Mouse (Mus musculus) forebrain, embryonic 11.5 days (tissue): ENCODE results near the gene Nom1. TPM values are rescaled to one million over a fixed set of nuclear protein-coding genes. Genes with fewer than 3 reads are reported as not detected.

Source experiments
- ATAC-seq: fragments of 200-750 bp; cut with Nextera tagmentation; replicated peaks from 2 replicates; pipeline ENCODE4 v1.8.0; 2017; ENCODE audit warnings: moderate TSS enrichment; ENCODE audit not compliant: low FRiP score
- DNase-seq: peaks from one replicate; pipeline ENCODE4 v3.0.0-alpha.2; 2017; ENCODE audit warnings: low spot score
- H3K27ac ChIP-seq: fragments of 300-500 bp; sonication (generic); 2 replicates; pipeline ENCODE4 v1.5.1; 2014; ENCODE audit warnings: low read depth, low read length
- H3K27me3 ChIP-seq: fragments of 300-500 bp; sonication (generic); 2 replicates; pipeline ENCODE4 v1.6.1; 2014; ENCODE audit warnings: mild to moderate bottlenecking, low read length, mixed read lengths; ENCODE audit not compliant: control insufficient read depth, insufficient read depth
- H3K36me3 ChIP-seq: fragments of 300-500 bp; sonication (generic); 2 replicates; pipeline ENCODE4 v1.6.1; 2014; ENCODE audit warnings: mild to moderate bottlenecking, low read length, moderate library complexity, mixed read lengths; ENCODE audit not compliant: control insufficient read depth, insufficient read depth
- H3K4me1 ChIP-seq: fragments of 300-500 bp; sonication (generic); replicated peaks from 2 replicates; pipeline ENCODE4 v1.6.1; 2014; ENCODE audit warnings: low read length, mixed read lengths; ENCODE audit not compliant: control insufficient read depth, insufficient read depth
- H3K4me2 ChIP-seq: fragments of 300-500 bp; sonication (generic); 2 replicates; pipeline ENCODE4 v1.6.1; 2014; ENCODE audit warnings: low read depth, mild to moderate bottlenecking, low read length, moderate library complexity, mixed read lengths; ENCODE audit not compliant: severe bottlenecking
- H3K4me3 ChIP-seq: fragments of 300-500 bp; sonication (generic); 2 replicates; pipeline ENCODE4 v1.5.1; 2014; ENCODE audit warnings: low read depth, low read length
- H3K9ac ChIP-seq: fragments of 300-500 bp; sonication (generic); 2 replicates; pipeline ENCODE4 v1.6.1; 2014; ENCODE audit warnings: low read length
- H3K9me3 ChIP-seq: fragments of 300-500 bp; sonication (generic); 2 replicates; pipeline ENCODE4 v1.6.1; 2016; ENCODE audit warnings: low read length, mixed read lengths; ENCODE audit not compliant: control insufficient read depth
- WGBS: fragments of 180-500 bp; shearing (Covaris S2); extraction: QIAGEN DNeasy Blood & Tissue Kit; methylation state at CpG from one replicate; pipeline ENCODE4 v1.1.7; 2014; 5-methylcytosine and 5-hydroxymethylcytosine counted together
- polyA plus RNA-seq: library from polyadenylated mRNA; unstranded; fragments of >200 nt; fragmentation: Nextera tagmentation; extraction: Ambion mirVana; gene quantifications from 2 replicates; pipeline ENCODE4 v1.2.1, GENCODE M21; 2014

The Nom1 gene
- polyA plus RNA-seq, 1 experiment from 2014 or later, result 34.9 TPM

- peaks cover 73% of the 10 kb centered on the region for H3K27me3 ChIP-seq
- H3K4me1 ChIP-seq, result peaks cover 4% of the 10 kb centered on the region; the same call in 1 of the 2 replicates
- H3K9me3 ChIP-seq, result no peaks in the 10 kb centered on the region
- no peaks in the 10 kb centered on the region for H3K36me3 ChIP-seq
- no peak overlapping the region for H3K27ac ChIP-seq
- ATAC-seq (no peak), DNase-seq (no peak)
- WGBS, result 2% methylated on average over 17 of the region's 17 CpGs
- H3K4me3 ChIP-seq, result peak overlapping the region; percentile 35
- peak overlapping the region; percentile 62; the same call in 1 of the 2 replicates for H3K4me2 ChIP-seq
- H3K9ac ChIP-seq, result no peak overlapping the region
Observed at GRCm38 (mm10) chr5:29468351-29469065, 34.0 kb downstream of the Nom1 start.

DNA sequence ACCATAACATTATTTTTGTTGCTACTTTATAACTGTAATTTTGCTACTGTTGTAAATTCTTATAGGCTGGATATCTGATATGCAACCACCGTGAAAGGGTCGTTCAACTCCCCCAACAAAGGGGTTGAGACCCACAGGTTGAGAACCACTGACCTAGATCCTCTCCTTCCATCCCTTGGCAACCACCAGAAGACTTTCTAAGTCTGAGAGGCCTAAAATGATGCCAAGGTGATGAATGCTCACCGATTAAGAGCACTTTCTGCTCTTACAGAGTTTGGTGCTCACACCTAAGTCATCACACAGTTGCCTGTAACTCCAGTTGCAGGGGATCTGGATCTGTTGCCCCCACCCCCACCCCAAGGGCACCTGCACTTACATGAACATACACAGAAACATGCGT, 35.0 kb downstream of the Nom1 start:
- Histone ChIP-seq H3K9ac (no peak overlapping the region), H3K4me3 (no peak overlapping the region), H3K27ac (no peak overlapping the region), H3K4me1 (peaks cover 4% of the 10 kb centered on the region; the same call in 1 of the 2 replicates), H3K27me3 (peaks cover 83% of the 10 kb centered on the region), H3K4me2 (no peak overlapping the region), H3K36me3 (no peaks in the 10 kb centered on the region), H3K9me3 (no peaks in the 10 kb centered on the region)
- DNase-seq (no peak), ATAC-seq (no peak)
- WGBS, result 2% methylated on average over 4 of the region's 4 CpGs

DNA sequence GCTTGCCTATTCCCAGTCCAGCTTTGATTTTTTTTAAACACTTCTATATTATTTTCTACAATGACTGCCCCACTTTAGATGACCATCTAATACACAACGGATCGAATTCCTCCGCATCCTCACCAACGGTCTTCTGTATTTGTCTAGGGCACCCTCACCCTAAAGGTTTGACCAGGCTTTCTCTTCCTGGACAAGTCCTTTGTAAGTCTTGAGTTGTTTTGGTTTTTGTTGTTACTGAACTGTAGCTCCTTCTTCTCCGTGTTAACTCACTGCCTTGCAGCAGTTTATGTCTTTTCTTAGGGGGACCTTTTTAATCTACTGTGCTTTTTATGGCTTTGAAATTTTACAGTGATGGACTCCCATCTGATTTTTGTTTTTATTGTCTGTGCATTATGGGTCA, 35.8 kb downstream of the Nom1 start:
- no peak overlapping the region for H3K27ac ChIP-seq

DNA sequence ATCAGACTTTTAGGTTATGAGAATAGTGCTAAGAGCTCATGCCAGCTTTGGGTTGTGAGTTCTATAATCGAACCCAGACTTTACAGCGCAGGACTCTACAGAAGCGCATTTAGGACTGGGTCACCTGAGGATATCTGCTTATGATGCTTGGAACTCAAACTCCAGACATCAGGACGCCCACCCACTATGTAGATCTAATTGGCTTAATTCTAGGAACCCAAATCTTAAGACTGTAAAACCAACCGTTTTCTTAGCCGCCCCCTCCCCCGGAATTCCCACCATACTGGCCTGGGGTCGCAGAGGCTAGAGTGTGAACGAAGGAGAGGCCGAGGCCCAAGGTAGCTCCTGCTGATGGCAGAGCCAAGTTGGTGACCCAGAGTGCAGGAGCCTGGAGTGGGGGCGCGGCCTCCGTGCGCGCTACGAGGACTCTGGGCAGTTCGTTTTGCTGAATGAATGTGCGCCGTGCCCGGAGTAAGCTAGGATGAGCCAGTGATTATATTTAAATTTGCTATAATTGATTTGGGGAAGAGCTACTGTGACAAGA, 36.5 kb downstream of the Nom1 start:
- Histone ChIP-seq H3K4me2 (no peak overlapping the region), H3K27ac (no peak overlapping the region), H3K36me3 (no peaks in the 10 kb centered on the region), H3K9ac (no peak overlapping the region), H3K4me3 (no peak overlapping the region), H3K9me3 (no peaks in the 10 kb centered on the region), H3K27me3 (peaks cover 97% of the 10 kb centered on the region), H3K4me1 (peaks cover 4% of the 10 kb centered on the region; the same call in 1 of the 2 replicates)
- 1% methylated on average over 20 of the region's 20 CpGs for WGBS
- ATAC-seq (no peak), DNase-seq (no peak)

More for the DNA sequence above, 35.8 kb downstream of the Nom1 start:
- no peaks in the 10 kb centered on the region for H3K36me3 ChIP-seq
- H3K27me3 ChIP-seq, result peaks cover 91% of the 10 kb centered on the region
- WGBS, result 8% methylated on average over 5 of the region's 5 CpGs
- no peak overlapping the region for H3K4me2 ChIP-seq
- ATAC-seq (no peak), DNase-seq (no peak)
- H3K9me3 ChIP-seq, result no peaks in the 10 kb centered on the region
- no peak overlapping the region for H3K4me3 ChIP-seq
- no peak overlapping the region for H3K9ac ChIP-seq
- peaks cover 4% of the 10 kb centered on the region; the same call in 1 of the 2 replicates for H3K4me1 ChIP-seq

GRCm38 (mm10) chr5:29471396-29471795, 36.9 kb downstream of the Nom1 start:
- Histone ChIP-seq H3K4me1 (peaks cover 4% of the 10 kb centered on the region; the same call in 1 of the 2 replicates), H3K36me3 (no peaks in the 10 kb centered on the region), H3K27me3 (peaks cover 99% of the 10 kb centered on the region), H3K4me3 (no peak overlapping the region), H3K9me3 (no peaks in the 10 kb centered on the region), H3K27ac (no peak overlapping the region), H3K9ac (no peak overlapping the region), H3K4me2 (no peak overlapping the region)
- no peak for DNase-seq
- no peak for ATAC-seq
- WGBS, result under 1% methylated on average over 11 of the region's 11 CpGs

DNA sequence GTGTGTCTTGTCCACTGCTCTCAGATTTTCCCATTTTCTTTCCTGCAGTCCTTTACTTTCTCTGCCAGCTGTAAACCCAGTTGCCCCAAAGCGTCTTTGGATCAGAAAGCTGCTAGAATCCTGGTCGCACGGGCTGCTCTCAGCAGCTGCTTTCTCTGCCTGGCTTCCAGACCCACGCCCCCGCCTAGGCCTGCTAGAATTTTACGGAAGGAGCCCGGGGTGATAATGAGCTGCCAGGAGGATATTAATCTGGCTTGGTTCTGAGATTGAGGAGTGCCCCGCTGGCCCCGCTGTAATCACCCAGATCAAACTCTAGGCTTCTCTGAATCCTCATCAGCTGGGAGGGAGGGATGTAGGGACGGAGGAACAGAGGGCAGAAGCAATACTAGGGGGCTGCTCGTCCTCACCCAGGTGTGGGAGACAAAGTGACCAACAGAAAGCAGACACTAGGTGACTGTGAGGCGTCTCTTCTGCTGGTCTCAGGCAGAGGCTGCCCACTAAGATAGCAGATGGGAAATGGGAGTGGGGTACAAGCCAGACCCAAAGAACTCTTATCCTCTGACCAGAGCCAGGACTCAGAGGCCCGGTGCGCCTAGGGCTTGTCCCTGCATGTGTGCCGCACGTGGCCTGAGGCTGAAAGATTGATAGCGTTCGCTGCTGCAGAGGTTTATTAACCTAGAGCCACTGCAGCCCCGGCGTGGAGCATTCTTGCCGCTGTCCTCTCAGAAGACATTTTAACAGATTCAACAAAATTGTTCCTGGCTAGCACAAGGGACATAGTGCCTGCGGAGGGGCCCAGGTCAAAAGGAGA, 37.6 kb downstream of the Nom1 start:
- Histone ChIP-seq H3K4me1 (peaks cover 4% of the 10 kb centered on the region; the same call in 1 of the 2 replicates), H3K27ac (no peak overlapping the region), H3K9ac (no peak overlapping the region), H3K27me3 (peaks cover 99% of the 10 kb centered on the region), H3K4me3 (no peak overlapping the region), H3K9me3 (no peaks in the 10 kb centered on the region), H3K4me2 (no peak overlapping the region), H3K36me3 (no peaks in the 10 kb centered on the region)
- peak; percentile 66 for DNase-seq
- WGBS, result under 1% methylated on average over 22 of the region's 22 CpGs
- no peak for ATAC-seq

- no peak overlapping the region for H3K4me2 ChIP-seq
- H3K27me3 ChIP-seq, result peaks cover 99% of the 10 kb centered on the region
- peaks cover 13% of the 10 kb centered on the region for H3K4me1 ChIP-seq
- ATAC-seq, result no peak
- no peak overlapping the region for H3K4me3 ChIP-seq
- WGBS, result under 1% methylated on average over 35 of the region's 35 CpGs
- no peak for DNase-seq
- H3K27ac ChIP-seq, result no peak overlapping the region
- no peaks in the 10 kb centered on the region for H3K9me3 ChIP-seq
- H3K36me3 ChIP-seq, result no peaks in the 10 kb centered on the region
- no peak overlapping the region for H3K9ac ChIP-seq
Observed at GRCm38 (mm10) chr5:29473551-29474245, 39.2 kb downstream of the Nom1 start.

DNA sequence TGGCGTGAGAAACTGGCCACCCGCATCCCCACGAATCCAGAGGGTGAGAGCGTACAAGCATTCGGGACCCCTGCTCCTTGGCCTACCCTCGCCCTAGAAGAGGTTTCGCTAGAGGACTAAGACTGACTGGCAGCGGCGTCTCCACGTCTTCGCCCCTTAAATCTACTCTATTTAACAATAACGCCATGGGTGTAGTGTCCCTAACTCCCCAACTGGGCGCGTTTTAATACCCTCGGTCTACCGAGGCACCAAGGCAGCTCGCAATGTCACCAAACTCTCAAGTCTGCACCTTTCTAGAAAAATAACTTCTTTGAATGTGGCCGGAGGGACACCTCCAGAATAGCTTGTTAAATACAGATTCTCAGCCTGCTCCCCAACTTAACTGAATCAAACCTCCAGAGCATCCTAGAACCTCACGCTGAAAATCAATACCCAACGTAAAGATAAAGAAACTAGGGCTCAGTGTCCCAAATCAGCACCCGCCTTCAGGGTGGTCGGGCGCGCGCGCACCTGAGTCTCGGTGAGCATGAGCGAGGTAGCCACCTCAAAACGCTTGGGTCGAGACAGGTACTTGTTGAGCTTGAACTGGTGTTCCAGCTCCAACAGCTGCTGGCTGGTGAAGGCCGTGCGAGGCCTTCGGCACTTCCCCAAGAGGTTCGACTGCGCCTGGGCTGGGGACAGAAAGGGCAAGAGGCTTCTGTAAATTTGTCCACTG, 39.9 kb downstream of the Nom1 start:
- peak; percentile 57 for DNase-seq
- Histone ChIP-seq H3K9me3 (no peaks in the 10 kb centered on the region), H3K4me3 (no peak overlapping the region), H3K4me2 (no peak overlapping the region), H3K27me3 (peaks cover 99% of the 10 kb centered on the region), H3K4me1 (peaks cover 13% of the 10 kb centered on the region), H3K27ac (no peak overlapping the region), H3K36me3 (no peaks in the 10 kb centered on the region), H3K9ac (no peak overlapping the region)
- no peak for ATAC-seq
- under 1% methylated on average over 35 of the region's 35 CpGs for WGBS
